Mouse (Mus musculus) lung, embryonic 16.5 days (tissue): ENCODE measurements around the gene Ccnd3. TPM values are rescaled to one million over a fixed set of nuclear protein-coding genes. Genes with fewer than 3 reads are reported as not detected.

Source experiments
- ATAC-seq: fragments of 200-750 bp; cut with Nextera tagmentation; 2 replicates; pipeline ENCODE4 v1.8.0; 2017; ENCODE audit warnings: low read depth, mild to moderate bottlenecking, moderate library complexity
- H3K27ac ChIP-seq: fragments of 300-500 bp; sonication (generic); 2 replicates; pipeline ENCODE4 v1.5.1; 2014; ENCODE audit warnings: mild to moderate bottlenecking, control low read depth, low read length
- H3K27me3 ChIP-seq: fragments of 300-500 bp; sonication (generic); 2 replicates; pipeline ENCODE4 v1.6.1; 2014; ENCODE audit warnings: low read depth, low read length, mixed read lengths; ENCODE audit not compliant: control insufficient read depth, insufficient read depth
- H3K36me3 ChIP-seq: fragments of 300-500 bp; sonication (generic); 2 replicates; pipeline ENCODE4 v1.6.1; 2014; ENCODE audit warnings: low read length; ENCODE audit not compliant: control insufficient read depth, insufficient read depth
- H3K4me1 ChIP-seq: fragments of 300-500 bp; sonication (generic); replicated peaks from 2 replicates; pipeline ENCODE4 v1.6.1; 2014; ENCODE audit warnings: low read length, mixed read lengths; ENCODE audit not compliant: control insufficient read depth, insufficient read depth
- H3K4me2 ChIP-seq: fragments of 300-500 bp; sonication (generic); 2 replicates; pipeline ENCODE4 v1.6.1; 2014; ENCODE audit warnings: low read depth, low read length, control low read depth
- H3K4me3 ChIP-seq: fragments of 300-500 bp; sonication (generic); 2 replicates; pipeline ENCODE4 v1.5.1; 2014; ENCODE audit warnings: mild to moderate bottlenecking, low read length, control low read depth
- H3K9ac ChIP-seq: fragments of 300-500 bp; sonication (generic); 2 replicates; pipeline ENCODE4 v1.6.1; 2014; ENCODE audit warnings: low read length, control low read depth
- H3K9me3 ChIP-seq: fragments of 300-500 bp; sonication (generic); 2 replicates; pipeline ENCODE4 v1.6.1; 2016; ENCODE audit warnings: low read length; ENCODE audit not compliant: control insufficient read depth
- WGBS: fragments of 180-500 bp; shearing (Covaris S2); extraction: QIAGEN DNeasy Blood & Tissue Kit; methylation state at CpG from one replicate; pipeline ENCODE4 v1.1.7; 2014; 5-methylcytosine and 5-hydroxymethylcytosine counted together
- polyA plus RNA-seq: library from polyadenylated mRNA; unstranded; fragments of >200 nt; fragmentation: Nextera tagmentation; extraction: Ambion mirVana; gene quantifications from 2 replicates; pipeline ENCODE4 v1.2.1, GENCODE M21; 2015

The Ccnd3 gene
- polyA plus RNA-seq, 1 experiment from 2014 or later: 258 TPM

DNA sequence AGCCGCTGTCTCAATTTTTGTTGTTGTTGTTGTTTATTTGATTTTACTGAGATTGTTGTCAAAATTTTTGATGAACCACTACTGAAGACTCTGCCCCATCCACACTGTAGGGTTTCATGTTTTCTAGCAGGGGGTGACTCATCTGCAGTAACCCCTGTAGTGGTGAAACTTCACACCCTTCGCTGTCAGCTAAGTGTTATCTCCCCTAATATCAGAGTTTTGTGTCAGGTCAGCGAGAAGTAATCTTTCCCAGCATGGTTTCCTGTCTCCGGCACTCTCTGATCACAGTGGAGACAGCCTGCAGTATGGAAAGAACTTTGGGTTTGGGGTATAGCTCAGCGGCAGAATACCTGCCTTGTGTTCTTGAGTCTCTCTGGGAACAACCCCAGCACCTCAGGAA is 59.8 kb downstream of the Ccnd3 start:
- no peak overlapping the region for H3K4me2 ChIP-seq
- H3K27ac ChIP-seq: no peak overlapping the region
- H3K4me3 ChIP-seq: no peak overlapping the region
- H3K27me3 ChIP-seq: no peaks in the 10 kb centered on the region
- H3K9me3 ChIP-seq: no peaks in the 10 kb centered on the region
- no peak overlapping the region for H3K9ac ChIP-seq
- no peaks in the 10 kb centered on the region for H3K36me3 ChIP-seq
- no peaks in the 10 kb centered on the region; the same call in 1 of the 2 replicates for H3K4me1 ChIP-seq
- no peak for ATAC-seq
- WGBS: 65% methylated on average over 5 of the region's 5 CpGs

DNA sequence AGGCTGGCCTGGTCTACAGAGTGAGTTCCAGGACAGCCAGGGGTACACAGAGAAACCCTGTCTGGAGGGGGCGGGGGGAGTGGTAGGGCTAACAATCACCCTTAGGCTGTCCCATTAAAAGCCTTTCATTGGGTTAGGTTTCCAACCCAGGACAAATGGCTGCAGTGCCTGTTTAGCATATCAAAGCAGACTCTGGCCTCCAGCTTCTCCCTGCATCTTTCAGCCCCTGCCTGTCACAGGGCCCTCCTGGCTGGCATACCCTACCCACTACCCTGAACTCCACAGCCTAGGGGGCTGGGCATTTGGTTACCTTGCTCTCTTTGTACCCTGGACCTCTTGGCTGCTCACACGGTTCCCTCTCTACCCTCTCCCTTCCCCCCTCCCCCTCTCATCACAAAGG is 61.3 kb downstream of the Ccnd3 start:
- WGBS: 58% methylated on average over 2 of the region's 2 CpGs
- Histone ChIP-seq H3K27me3 (no peaks in the 10 kb centered on the region), H3K27ac (no peak overlapping the region), H3K9me3 (no peaks in the 10 kb centered on the region), H3K4me1 (no peaks in the 10 kb centered on the region), H3K9ac (no peak overlapping the region), H3K4me2 (no peak overlapping the region), H3K4me3 (no peak overlapping the region), H3K36me3 (no peaks in the 10 kb centered on the region)
- ATAC-seq: no peak

DNA sequence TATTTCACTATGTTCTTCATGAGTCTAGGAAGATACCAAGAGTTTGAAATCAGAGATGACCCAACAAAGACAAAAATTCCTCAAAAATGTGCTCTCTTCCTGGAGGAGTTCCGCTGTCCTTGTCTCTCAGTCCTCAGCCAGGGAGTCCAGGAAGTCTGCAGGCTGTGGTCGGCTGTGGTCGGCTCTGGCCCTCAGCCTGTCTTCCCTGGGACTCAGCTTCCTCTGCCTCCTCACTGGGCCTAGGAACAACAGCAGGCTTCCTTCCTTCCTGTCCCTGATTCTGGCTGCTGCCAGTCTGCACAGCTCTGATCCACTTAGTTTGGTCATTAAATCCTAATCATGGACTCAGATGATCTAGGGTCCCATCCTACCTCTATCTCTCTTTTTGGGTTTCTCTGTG is 62.4 kb downstream of the Ccnd3 start:
- WGBS: 55% methylated on average over 3 of the region's 3 CpGs
- Histone ChIP-seq H3K27me3 (no peaks in the 10 kb centered on the region), H3K9me3 (no peaks in the 10 kb centered on the region), H3K4me2 (no peak overlapping the region), H3K4me1 (no peaks in the 10 kb centered on the region), H3K4me3 (no peak overlapping the region), H3K27ac (peak overlapping the region; percentile 62), H3K9ac (no peak overlapping the region), H3K36me3 (no peaks in the 10 kb centered on the region)
- ATAC-seq: peak; percentile 86

DNA sequence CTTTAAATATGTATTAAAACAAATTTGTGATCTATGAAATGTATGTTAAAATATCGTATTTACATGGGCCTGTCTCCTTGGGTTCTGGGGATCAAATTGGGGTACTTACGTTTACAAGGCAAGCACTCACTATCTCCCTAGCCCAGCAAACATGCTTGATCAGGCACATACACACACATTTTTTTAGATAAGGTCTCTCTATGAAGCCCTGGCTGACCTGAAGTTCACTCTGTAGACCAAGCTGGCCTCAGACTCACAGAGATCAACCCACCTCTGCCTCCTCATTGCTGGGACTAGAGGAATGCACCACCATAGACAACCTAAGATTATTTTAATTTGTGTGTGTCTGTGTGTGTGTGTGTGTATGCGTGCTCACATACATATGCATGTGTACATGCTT is 63.5 kb downstream of the Ccnd3 start:
- Histone ChIP-seq H3K27ac (no peak overlapping the region), H3K9ac (no peak overlapping the region), H3K36me3 (no peaks in the 10 kb centered on the region), H3K4me3 (no peak overlapping the region), H3K9me3 (no peaks in the 10 kb centered on the region), H3K4me2 (no peak overlapping the region), H3K27me3 (no peaks in the 10 kb centered on the region), H3K4me1 (no peaks in the 10 kb centered on the region)
- no peak for ATAC-seq
- 85% methylated on average over 3 of the region's 3 CpGs for WGBS

DNA sequence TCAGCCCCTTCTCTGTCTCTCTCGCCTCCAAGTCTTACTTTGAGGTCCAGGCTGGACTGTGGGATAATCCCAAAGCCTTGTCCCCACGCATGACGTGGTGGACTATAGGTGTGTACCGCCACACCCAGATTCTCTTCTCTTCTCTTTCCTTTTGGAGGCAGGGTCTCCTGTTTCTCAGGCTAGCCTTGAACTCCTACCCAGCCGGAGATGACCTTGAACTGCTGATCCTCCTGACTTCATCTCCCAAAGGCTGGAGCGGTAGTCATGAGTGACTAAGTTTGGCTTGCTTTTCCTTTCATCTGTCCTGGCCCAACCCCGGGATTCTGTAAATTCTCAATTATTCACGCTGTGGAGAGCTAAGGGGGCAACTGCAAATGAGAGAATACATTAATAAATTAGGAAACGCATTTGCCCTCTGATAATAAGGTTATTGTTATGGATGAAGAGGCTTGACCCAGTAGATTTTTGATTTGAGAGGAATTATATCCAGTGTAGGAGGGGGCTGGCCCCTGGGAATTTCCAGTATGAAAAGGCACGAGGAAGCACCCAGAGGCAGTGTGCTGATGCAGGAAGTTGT is 64.2 kb downstream of the Ccnd3 start:
- no peak overlapping the region for H3K4me2 ChIP-seq
- no peaks in the 10 kb centered on the region for H3K36me3 ChIP-seq
- H3K9ac ChIP-seq: no peak overlapping the region
- no peaks in the 10 kb centered on the region for H3K9me3 ChIP-seq
- H3K27ac ChIP-seq: no peak overlapping the region
- H3K4me3 ChIP-seq: no peak overlapping the region
- H3K27me3 ChIP-seq: no peaks in the 10 kb centered on the region
- no peak for ATAC-seq
- H3K4me1 ChIP-seq: no peaks in the 10 kb centered on the region
- WGBS: 84% methylated on average over 10 of the region's 10 CpGs

DNA sequence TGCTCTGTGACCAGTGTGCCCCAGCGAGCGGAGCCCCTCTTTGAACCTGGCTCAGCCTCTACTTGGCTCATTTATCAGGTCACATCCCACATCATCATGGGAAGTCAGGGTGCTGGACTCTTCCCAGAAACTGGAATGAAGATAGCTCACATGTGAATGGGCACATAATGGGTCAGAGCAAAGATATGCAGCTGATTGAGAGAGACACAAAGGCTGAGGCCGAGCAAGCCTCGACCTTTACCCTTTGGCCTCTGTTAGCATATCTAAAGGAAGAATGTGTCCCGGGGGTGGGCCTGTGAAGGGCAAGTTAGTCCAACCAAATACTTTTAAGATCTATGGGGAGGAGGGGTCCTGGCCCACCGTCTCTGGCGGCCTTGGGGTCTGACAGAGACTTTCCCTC is 66.8 kb downstream of the Ccnd3 start:
- no peak for ATAC-seq
- no peak overlapping the region for H3K9ac ChIP-seq
- H3K27me3 ChIP-seq: no peaks in the 10 kb centered on the region
- no peaks in the 10 kb centered on the region for H3K36me3 ChIP-seq
- H3K4me3 ChIP-seq: no peak overlapping the region
- H3K9me3 ChIP-seq: no peaks in the 10 kb centered on the region
- H3K27ac ChIP-seq: no peak overlapping the region
- peaks cover 3% of the 10 kb centered on the region; the same call in 1 of the 2 replicates for H3K4me1 ChIP-seq
- H3K4me2 ChIP-seq: no peak overlapping the region
- WGBS: 48% methylated on average over 7 of the region's 7 CpGs

DNA sequence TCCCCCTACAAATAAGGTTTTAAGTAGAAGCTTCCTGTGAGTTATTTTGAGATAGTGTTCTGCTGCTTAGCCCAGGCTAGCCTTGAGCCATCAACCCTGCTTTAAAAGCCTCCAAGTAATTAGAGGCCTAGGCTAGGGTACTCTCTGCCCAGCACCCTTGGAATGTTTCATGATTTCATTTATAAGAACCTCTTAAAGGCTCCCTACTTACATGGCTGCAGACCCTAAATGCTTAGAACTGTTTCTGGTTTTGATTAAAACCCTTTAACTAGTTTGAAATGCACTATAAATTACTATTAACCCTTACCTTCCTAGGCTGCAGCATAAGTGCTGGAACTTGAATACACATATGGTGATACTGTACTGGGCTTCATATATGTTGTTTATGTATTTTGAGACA is 67.6 kb downstream of the Ccnd3 start:
- H3K4me2 ChIP-seq: no peak overlapping the region
- H3K4me3 ChIP-seq: no peak overlapping the region
- H3K27me3 ChIP-seq: no peaks in the 10 kb centered on the region
- no peaks in the 10 kb centered on the region for H3K36me3 ChIP-seq
- H3K27ac ChIP-seq: no peak overlapping the region
- no peaks in the 10 kb centered on the region for H3K9me3 ChIP-seq
- no peak overlapping the region for H3K9ac ChIP-seq
- H3K4me1 ChIP-seq: peaks cover 3% of the 10 kb centered on the region; the same call in 1 of the 2 replicates
- no peak for ATAC-seq

DNA sequence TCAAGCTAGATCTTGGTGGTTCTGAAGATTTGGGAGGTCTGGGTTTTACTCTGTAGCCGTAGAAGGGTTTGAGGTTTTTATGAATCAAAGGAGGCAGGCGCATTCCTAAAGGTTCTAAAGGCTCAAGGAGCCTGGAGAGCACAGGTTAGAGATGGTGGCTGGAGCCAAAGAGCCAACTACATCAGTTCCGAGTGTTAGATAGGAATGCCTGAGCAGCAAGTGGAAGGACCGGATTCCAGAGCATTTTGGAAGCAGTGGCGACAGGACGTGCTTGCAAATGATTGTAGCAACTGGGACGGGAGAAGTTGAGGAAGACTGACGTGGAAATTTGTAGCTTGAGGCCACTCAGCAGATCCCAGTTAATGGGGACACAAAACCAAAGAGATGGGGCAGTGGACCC is 69.2 kb downstream of the Ccnd3 start:
- Histone ChIP-seq H3K4me2 (peak overlapping the region; percentile 30; the same call in 1 of the 2 replicates), H3K4me1 (peaks cover 3% of the 10 kb centered on the region; the same call in 1 of the 2 replicates), H3K27ac (peak overlapping the region; percentile 95), H3K9me3 (no peaks in the 10 kb centered on the region), H3K36me3 (no peaks in the 10 kb centered on the region), H3K4me3 (no peak overlapping the region), H3K27me3 (no peaks in the 10 kb centered on the region), H3K9ac (no peak overlapping the region)
- 52% methylated on average over 8 of the region's 8 CpGs for WGBS
- ATAC-seq: peak; percentile 87

DNA sequence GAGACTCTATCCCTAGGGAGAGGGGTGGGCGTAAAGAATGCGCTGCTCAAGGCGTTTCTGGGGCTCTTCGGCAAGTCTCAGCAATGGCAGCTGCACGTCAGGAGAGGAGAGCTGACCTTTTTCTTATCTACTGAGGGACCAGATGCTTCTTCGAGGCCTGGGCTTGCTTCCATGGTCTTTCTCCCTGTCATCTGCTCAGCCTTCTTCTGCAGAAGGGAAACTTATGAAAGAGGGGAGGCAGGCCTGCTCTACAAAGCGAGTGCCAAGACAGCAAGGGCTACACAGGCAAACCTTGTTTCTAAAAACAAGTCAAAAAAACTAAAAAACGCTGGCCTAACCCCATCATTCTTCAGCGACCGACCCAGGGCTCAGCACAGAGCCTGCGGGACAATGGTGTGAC is 70.0 kb downstream of the Ccnd3 start:
- peak; percentile 16; the same call in 1 of the 2 replicates for ATAC-seq

DNA sequence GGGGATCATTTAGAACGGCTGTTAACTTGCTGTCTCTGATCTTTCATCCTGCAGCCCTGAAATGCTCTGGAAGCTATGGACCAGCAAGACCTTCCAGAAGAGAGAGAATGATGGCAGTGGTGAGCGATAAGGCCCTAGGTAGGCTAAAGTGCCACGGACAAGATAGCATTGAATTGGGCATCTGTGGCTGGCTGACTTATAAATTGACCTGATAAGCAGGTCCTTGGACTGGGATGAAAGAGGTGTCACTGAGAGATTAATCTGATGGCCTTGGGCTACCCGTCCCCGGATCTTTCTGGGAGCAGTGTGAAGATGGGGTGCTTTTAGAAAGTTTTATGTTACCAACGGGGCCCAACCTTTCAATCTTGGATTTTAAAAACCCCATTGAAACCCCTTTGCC is 73.8 kb downstream of the Ccnd3 start:
- Histone ChIP-seq H3K4me3 (no peak overlapping the region), H3K4me2 (no peak overlapping the region), H3K9ac (no peak overlapping the region), H3K36me3 (no peaks in the 10 kb centered on the region), H3K27me3 (no peaks in the 10 kb centered on the region), H3K4me1 (peaks cover 3% of the 10 kb centered on the region; the same call in 1 of the 2 replicates), H3K9me3 (no peaks in the 10 kb centered on the region), H3K27ac (no peak overlapping the region)
- WGBS: 79% methylated on average over 6 of the region's 6 CpGs
- ATAC-seq: no peak

More for the DNA sequence above, 70.0 kb downstream of the Ccnd3 start:
- WGBS: 41% methylated on average over 11 of the region's 11 CpGs
- Histone ChIP-seq H3K4me2 (no peak overlapping the region), H3K36me3 (no peaks in the 10 kb centered on the region), H3K27ac (peak overlapping the region; percentile 95), H3K9me3 (no peaks in the 10 kb centered on the region), H3K27me3 (no peaks in the 10 kb centered on the region), H3K4me1 (peaks cover 3% of the 10 kb centered on the region; the same call in 1 of the 2 replicates), H3K4me3 (no peak overlapping the region), H3K9ac (no peak overlapping the region)
